Comparison of ENCODE assay signal across 17 mouse cellular contexts in the genomic region with DNA sequence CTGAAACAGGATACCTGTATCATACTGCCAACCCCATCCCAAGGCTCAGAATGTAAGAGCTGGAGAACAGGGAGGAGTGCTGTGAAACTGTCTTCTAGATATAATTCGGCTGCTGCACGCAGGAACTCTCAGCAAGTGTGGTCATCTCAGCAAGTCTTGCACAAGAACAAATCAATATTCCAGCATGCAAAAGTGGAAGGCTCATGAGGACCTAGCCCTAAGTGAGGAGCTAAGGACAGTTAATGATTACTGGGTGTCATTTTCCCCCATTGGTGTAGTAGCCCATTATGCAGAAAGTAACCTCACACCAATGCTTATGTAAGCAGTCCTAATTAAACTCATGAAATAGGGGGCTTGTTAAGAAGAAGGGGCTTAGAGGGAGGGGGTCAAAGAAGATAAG.
"Had no signal": no experiment of that assay in that cellular context is flagged by ENCODE, and none has a peak within 500 bp of the region (broad histone marks: within the 10 kb centered on the region; RNA-seq: fewer than 3 reads in every experiment).

No protein-coding gene starts in this region.

- H3K9me3 ChIP-seq: lung, embryonic 15.5 days; megakaryocyte, embryonic 14.5 days; midbrain, embryonic 13.5 days; midbrain, embryonic 15.5 days; neural tube, embryonic 12.5 days; stomach, embryonic 15.5 days had no signal

- DNase-seq: lung, adult 2 months; lung, postnatal 14 days; lung, postnatal 36 days; right cerebral cortex, postnatal 14 days; thymus, adult 2 months; thymus, postnatal 25 days; thymus, postnatal 4 days had no signal

- H3K4me1 ChIP-seq: lung, embryonic 15.5 days; midbrain, embryonic 13.5 days; midbrain, embryonic 15.5 days; neural tube, embryonic 12.5 days; stomach, embryonic 15.5 days had no signal

- H3K27ac ChIP-seq: lung, embryonic 15.5 days; macrophage; midbrain, embryonic 13.5 days; midbrain, embryonic 15.5 days; neural tube, embryonic 12.5 days; stomach, embryonic 15.5 days; stomach, postnatal 0 days had no signal

- ATAC-seq: lung, postnatal 0 days; midbrain, embryonic 13.5 days; midbrain, embryonic 15.5 days had no signal

- H3K27me3 ChIP-seq: lung, embryonic 15.5 days; megakaryocyte, embryonic 14.5 days; midbrain, embryonic 13.5 days; midbrain, embryonic 15.5 days; neural tube, embryonic 12.5 days; stomach, embryonic 15.5 days had no signal

- H3K4me3 ChIP-seq: lung, embryonic 15.5 days; megakaryocyte, embryonic 14.5 days; midbrain, embryonic 13.5 days; midbrain, embryonic 15.5 days; neural tube, embryonic 12.5 days; stomach, embryonic 15.5 days had no signal

- H3K4me2 ChIP-seq: lung, embryonic 15.5 days; midbrain, embryonic 11.5 days; midbrain, embryonic 13.5 days; midbrain, embryonic 15.5 days; neural tube, embryonic 12.5 days; stomach, embryonic 15.5 days had no signal

- H3K9ac ChIP-seq: lung, embryonic 15.5 days; midbrain, embryonic 13.5 days; midbrain, embryonic 15.5 days; neural tube, embryonic 12.5 days; stomach, embryonic 15.5 days had no signal
